Mouse (Mus musculus) T-helper 2 cell (primary cell): ENCODE measurements around the gene F11r.

ENCODE experiments used
- in situ Hi-C: fragments of 300-600 bp; cut with MboI, MseI; formaldehyde crosslinking; loops from one replicate; pipeline ENCODE4 v1.15.1; 2025; ENCODE audit warnings: high pct_unique_total_duplicates

Gene F11r

GRCm38 (mm10) chr1:171437264-171438013 lies at the start of gene F11r:
F11r (plus strand) TSS chr1:171437535.
- in situ Hi-C loops: no loop called here

GRCm38 (mm10) chr1:171388376-171389102 lies 48.8 kb upstream of the F11r start, which contains the start of gene Arhgap30:
Arhgap30 (plus strand) TSS chr1:171388954.
- in situ Hi-C loops: no loop called here

GRCm38 (mm10) chr1:171390101-171390500 lies 47.2 kb upstream of the F11r start:
- in situ Hi-C loops: no loop called here

- in situ Hi-C loops: no loop called here
These were observed 35.5 kb upstream of the F11r start for GRCm38 (mm10) chr1:171401821-171402220.

- in situ Hi-C loops: no loop called here
These were observed 34.3 kb upstream of the F11r start for GRCm38 (mm10) chr1:171402991-171403390.

- in situ Hi-C loops: no loop called here
These were observed 30.1 kb upstream of the F11r start for GRCm38 (mm10) chr1:171407263-171407662.

GRCm38 (mm10) chr1:171410231-171410630 lies 27.1 kb upstream of the F11r start:
- in situ Hi-C loops: no loop called here

- in situ Hi-C loops: no loop called here
These were observed 26.3 kb upstream of the F11r start, which contains the start of gene Usf1 for GRCm38 (mm10) chr1:171410947-171411484. Usf1 (plus strand) TSS chr1:171411313.

- in situ Hi-C loops: no loop called here
These were observed 25.8 kb upstream of the F11r start for GRCm38 (mm10) chr1:171411492-171411941.

GRCm38 (mm10) chr1:171412001-171412441 lies 25.3 kb upstream of the F11r start:
- in situ Hi-C loops: no loop called here

- in situ Hi-C loops: no loop called here
These were observed 24.9 kb upstream of the F11r start for GRCm38 (mm10) chr1:171412446-171412845.

- in situ Hi-C loops: no loop called here
These were observed 23.7 kb upstream of the F11r start for GRCm38 (mm10) chr1:171413608-171414007.

GRCm38 (mm10) chr1:171418660-171419059 lies 18.7 kb upstream of the F11r start, which contains the start of gene Tstd1:
Tstd1 (plus strand) TSS chr1:171418872.
- in situ Hi-C loops: no loop called here

- in situ Hi-C loops: no loop called here
These were observed 17.9 kb upstream of the F11r start for GRCm38 (mm10) chr1:171419291-171419882.

GRCm38 (mm10) chr1:171419905-171420304 lies 17.4 kb upstream of the F11r start:
- in situ Hi-C loops: no loop called here

- in situ Hi-C loops: no loop called here
These were observed 14.7 kb upstream of the F11r start for GRCm38 (mm10) chr1:171422504-171423095.

GRCm38 (mm10) chr1:171424638-171425037 lies 12.7 kb upstream of the F11r start:
- in situ Hi-C loops: no loop called here

GRCm38 (mm10) chr1:171425126-171425525 lies 12.2 kb upstream of the F11r start:
- in situ Hi-C loops: no loop called here

GRCm38 (mm10) chr1:171432158-171432557 lies 5.2 kb upstream of the F11r start:
- in situ Hi-C loops: no loop called here

- in situ Hi-C loops: no loop called here
These were observed 2.0 kb upstream of the F11r start for GRCm38 (mm10) chr1:171435288-171435814.

- in situ Hi-C loops: no loop called here
These were observed 1.4 kb upstream of the F11r start for GRCm38 (mm10) chr1:171435974-171436373.
